Mouse (Mus musculus) T-helper 2 cell (primary cell): ENCODE measurements around the gene Anxa11.

Experiments used
- in situ Hi-C: fragments of 300-600 bp; cut with MboI, MseI; formaldehyde crosslinking; loops from one replicate; pipeline ENCODE4 v1.15.1; 2025; ENCODE audit warnings: high pct_unique_total_duplicates

The Anxa11 gene

DNA sequence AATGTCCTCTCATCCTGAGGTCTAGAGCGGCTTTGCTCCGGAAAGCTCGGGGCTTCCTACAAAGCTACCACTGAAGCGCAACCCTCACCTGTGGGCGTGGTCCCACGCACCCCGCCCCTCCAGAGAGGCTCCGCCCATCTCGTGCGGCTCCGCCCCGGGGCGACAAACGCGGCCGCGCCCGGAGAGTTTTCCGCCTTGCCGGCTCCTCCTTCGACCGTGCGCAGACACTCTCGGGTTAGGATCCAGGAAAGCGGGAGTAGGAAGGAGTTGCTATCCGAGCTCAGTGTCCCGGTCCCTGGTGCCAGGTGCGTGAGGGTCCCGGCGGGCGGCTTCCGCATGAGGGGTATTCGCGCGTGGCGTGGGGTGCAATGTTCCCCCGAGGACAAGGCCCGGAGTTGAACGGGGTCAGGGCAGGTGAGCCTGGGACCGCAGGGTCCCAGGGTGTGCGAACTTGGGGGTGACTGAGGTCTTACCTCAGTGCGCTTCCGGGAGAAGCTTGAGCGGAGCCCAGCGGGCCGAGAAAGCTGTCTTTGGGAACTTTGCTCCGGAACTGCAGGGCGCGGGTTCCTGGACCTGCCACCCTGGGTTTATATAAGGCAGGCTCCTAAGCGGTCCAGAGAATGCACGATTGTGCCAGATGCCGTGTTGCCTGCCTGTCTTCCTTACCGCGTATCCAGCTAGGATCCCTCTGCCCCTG lies at the start of gene Anxa11:
Gene Anxa11, plus strand, starts transcription at position 166 of the 697 bp plus-strand sequence.
- in situ Hi-C loops: no loop called here

DNA sequence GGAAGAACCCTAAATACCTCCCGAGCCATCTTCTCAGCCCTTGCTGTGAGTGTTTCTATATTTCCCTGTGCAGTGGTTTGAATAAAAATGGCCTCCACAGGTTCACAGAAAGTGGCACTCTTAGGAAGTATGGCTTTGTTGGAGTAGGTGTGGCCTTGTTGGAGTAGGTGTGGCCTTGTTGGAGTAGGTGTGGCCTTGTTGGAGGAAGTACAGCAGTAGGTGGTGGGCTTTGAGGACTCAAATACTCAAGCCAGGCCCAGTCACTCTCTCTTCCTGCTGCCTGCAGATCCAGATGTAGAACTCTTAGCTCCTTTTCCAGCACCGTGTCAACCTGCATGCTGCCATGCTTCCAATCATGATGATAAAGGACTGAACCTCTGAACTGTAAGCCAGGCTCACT lies 47.6 kb upstream of the Anxa11 start:
- in situ Hi-C loops: no loop called here

DNA sequence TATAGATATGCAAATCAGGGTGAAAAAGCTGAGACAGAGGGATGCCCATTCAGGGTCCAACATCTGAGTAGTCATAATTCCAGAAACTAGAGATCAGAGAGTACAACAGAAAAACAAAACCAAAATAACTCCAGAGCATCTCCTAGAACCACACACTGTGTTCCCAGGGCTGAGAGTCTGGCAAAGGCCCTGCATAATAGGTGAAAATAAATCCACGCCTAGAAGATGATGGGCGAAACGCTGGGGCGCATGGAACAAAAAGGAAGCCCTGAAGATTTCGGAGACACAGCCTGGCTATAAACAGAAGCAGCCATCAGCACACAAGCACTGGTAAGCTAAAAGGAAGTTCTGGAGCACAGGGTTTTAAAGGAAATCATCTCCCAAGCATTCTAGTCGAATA lies 46.9 kb upstream of the Anxa11 start:
- in situ Hi-C loops: no loop called here

DNA sequence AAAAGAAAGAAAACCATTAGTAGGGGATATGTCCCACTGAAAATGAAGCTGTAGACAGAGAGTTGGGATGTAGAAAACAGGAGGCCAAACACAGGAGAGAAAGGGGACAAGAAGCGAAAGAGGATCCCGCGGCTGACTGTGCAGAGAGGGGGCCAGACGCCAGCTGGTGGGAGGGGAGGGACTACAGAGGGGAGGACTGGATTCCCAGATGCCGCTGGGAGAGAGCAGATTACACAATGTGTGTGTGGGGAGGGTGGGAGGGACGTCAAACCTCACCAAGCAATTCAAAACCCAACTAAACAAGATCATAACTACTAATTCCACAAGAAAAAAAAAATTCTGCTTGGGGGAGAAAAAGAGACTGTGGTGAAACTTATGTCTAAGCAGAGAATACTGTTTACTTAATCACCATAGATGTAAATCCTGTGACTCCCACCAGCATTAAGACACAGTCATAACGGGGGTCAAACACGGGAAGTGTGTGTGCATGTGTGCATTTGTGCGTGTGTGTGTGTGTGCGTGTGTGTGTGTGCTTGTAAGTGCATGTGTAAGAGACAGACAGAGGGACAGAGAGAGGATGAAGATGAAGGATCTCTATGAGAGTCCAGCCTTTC lies 46.3 kb upstream of the Anxa11 start:
- in situ Hi-C loops: no loop called here

DNA sequence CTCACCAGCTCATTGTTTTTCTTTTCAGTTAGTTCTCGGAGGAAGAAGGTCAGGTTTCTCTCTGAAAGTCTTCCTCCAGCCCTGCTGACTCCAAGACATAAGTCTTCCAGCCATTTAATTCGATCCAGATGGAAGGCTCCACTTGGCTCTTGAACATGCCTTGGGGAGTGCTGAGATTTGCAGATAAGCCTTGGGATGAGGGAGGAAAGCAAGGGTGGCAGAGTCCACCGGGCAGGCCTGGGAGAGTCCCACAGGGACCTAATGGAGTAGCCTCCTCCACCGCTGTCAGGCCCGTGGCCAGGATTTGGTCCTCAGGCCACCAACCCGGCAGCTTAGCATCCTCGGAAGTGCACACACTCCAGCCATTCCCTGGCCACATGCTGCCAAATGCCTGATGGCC lies 45.3 kb upstream of the Anxa11 start:
- in situ Hi-C loops: no loop called here

DNA sequence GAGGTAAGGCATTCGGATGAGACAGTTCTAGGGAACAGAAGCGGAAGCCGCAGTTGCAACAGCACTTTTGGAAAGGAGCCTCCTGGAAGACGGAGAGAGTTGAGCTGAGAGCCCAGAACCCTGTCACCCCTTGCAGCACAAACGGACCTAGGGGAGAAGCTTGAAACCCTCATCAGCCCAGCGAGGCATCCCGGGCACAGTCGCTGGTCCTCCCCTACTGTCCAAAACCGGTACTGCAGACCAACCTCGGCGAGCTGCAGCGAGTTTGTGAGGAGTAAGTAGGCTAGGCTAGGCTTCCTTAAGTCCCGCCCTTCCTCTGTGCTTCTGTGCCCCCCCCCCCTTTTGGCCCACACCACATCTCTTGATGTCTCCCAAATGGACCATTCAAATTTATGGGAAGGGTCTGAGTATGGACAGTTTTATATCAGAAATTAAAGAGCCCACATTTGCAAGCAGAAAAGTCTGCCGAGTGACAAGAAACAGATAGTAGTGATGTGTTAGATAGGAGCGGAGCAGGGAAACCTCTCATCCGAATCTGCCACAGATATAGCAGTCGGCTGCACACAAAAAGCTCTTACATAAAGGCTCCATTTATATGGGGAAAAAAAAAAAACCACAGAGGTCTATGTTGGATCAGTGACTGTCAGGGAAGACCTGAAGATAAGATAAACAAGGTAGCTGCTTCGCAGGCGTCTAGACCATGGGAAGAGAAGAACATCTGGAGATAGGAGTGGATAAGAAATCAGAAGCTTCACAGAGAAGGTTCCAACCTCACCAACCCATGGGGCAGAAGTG lies 41.6 kb upstream of the Anxa11 start:
- in situ Hi-C loops: loop anchor here (25.0 kb wide), 1 partner anchor 237 kb away; the partner anchor contains the start of gene Gm9780

DNA sequence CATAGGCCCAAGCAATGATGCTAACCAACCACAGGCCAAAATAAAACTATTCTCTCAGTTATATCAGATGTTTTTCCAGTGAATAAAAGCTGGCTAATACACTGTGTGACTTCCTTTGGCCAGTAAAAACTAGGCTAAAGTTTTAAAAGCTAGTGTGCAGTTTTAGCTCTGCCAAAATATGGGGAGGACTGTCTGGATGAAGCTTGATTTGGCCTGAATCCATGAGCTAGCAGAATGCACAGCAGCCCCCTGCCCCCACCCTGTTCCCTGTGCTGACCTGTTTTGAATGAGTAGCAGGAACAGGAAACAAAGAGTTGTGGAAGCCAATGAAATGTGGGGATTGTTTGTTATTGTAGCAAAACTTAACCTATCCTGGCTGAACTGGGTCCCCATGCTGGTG lies 39.4 kb upstream of the Anxa11 start:
- in situ Hi-C loops: loop anchor here (25.0 kb wide), 1 partner anchor 235 kb away; the partner anchor contains the start of gene Gm9780

DNA sequence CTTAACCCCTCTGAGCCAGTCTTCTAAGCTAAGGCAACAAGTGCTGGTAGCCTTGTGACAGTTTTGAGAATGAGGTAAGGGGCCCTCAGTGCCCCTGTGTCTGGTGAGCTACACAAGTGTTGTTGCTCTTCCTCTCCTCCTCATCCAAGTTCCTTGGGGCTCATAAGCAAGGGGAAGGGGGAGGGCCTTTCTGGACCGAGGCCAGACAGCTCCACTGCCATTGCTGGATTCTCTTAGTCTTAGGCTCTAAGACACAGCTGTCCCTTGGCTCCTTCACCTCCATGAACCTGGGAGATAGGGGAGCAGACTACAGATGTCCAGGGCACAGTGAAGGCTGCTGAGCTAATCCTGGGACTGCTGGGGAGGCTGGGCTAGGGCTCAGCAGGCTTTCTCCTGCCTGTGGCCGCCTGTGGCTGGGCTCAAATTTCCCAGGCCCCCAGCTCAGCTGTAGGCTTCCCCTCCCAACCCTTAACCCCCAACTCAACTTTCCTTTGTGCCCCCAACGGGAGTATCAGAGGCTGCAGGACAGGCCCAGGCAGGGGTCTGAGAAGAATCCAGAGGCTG lies 38.6 kb upstream of the Anxa11 start:
- in situ Hi-C loops: loop anchor here (25.0 kb wide), 1 partner anchor 234 kb away; the partner anchor contains the start of gene Gm9780

DNA sequence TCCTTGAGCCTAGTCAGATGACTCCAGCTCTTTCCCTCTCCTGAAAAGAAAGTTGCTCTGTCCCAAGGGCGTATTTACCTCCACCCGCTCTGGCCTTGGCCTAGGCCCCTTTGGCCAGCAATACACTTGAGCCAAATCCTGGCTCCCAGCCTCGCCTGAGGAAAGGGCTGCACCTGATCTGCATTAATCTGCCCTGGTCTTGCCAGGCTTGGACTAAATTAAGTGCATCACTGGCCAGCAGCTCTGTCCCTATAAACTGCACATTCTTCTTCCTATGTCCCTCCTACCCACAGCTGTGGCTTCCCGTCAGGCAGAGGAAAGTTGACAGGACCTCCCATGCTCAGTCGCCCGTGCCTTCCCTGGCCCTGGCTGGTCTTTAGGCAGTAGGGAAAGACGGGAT lies 36.1 kb upstream of the Anxa11 start:
- in situ Hi-C loops: loop anchor here (25.0 kb wide), 1 partner anchor 231 kb away; the partner anchor contains the start of gene Gm9780

DNA sequence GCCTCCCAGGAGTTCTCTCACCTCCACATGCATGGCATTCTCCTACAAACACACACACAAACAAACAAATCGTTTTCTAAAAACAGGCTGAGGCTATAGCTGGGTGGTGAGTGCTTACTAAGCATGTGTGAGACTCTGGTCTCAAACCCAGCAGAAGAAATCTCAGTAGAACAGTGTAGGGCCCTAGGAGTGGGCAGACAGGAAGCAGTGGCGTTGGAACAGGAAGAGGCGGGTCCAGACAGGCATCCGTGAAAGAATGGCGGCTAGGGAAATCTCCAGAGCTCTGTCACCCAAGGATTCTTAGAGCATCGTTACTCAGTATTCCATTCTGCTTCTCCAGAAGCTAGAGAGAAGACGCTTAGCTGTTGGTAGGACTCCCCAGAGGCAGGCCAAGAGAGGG lies 35.4 kb upstream of the Anxa11 start:
- in situ Hi-C loops: loop anchor here (25.0 kb wide), 1 partner anchor 231 kb away; the partner anchor contains the start of gene Gm9780

DNA sequence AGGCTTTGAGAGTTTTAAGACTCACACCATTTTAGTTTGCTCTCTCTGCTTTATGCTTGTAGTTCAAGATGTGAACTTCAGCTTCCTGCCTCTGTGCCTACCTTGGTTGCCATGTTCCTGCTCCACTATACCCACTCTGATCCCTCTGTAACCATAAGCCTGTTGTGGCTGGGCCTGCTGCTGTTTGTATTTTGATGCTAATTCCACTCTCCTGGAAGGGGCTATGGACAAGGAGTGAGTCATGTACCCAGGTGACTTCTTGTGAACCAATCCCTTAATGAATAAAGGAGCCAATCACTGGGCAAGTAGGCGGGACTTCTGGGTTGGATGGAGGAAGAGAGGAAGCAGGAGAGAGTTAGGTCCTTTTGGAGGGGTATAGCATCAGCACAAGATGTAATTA lies 30.9 kb upstream of the Anxa11 start:
- in situ Hi-C loops: loop anchor here (25.0 kb wide), 1 partner anchor 226 kb away; the partner anchor contains the start of gene Gm9780

DNA sequence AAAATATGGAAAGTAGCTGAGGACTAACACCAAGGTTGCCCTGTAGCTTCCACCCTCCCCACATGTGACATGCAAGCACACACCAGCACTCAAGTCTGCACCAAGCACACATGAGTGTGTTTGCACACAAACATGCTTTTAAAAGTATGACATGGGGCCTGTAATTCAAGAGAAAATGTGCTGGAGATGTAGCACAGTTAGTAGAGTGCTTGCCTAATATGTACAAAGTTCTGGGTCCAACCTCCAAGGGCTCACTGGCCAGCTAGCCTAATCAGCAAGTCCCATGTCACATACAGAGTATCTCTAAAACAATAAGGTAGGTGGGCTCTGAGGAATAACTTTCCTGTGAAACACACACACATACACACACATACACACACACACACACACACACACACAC lies 27.8 kb upstream of the Anxa11 start:
- in situ Hi-C loops: loop anchor here (25.0 kb wide), 1 partner anchor 223 kb away; the partner anchor contains the start of gene Gm9780

DNA sequence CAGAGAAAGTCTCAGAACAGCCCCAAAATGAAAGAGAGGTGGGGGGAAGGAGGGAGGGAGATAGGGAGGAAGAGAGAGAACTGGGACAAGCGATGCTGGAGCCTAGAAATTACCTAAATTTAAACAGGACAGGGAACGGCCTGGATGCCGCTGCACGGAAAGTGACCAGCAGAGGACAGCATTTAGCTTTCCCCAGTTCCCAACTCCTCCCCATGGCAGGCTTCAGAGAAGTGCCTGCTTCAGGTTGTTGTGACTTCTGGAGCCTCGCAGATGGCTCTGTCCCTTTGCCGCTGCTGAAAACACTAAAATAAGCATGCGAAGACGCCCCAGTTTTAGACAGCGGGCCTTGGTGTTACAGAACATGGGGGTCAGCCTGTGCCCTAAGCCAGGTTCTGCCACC lies 25.5 kb upstream of the Anxa11 start:
- in situ Hi-C loops: loop anchor here (25.0 kb wide), 1 partner anchor 221 kb away; the partner anchor contains the start of gene Gm9780

DNA sequence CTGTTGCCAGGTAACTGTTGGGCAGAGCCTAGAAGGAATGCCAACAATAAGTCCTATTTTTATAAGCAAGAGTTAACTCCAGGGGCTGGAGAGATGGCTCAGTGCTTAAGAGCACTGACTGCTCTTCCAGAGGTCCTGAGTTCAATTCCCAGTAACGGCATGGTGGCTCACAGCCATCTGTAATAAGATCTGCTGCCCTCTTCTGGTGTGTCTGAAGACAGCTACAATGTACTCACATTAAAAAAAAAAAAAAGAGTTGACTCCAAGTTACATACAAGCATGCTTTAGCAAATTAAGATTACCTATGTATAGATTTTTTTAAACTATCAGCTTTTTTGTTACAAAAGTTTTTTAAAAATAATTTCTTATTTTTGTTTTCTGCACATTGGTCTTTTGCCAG lies 19.4 kb upstream of the Anxa11 start:
- in situ Hi-C loops: loop anchor here (5.0 to 25.0 kb wide), 2 partner anchors 100 to 215 kb away; partner anchors contain the start of gene Gm9780

DNA sequence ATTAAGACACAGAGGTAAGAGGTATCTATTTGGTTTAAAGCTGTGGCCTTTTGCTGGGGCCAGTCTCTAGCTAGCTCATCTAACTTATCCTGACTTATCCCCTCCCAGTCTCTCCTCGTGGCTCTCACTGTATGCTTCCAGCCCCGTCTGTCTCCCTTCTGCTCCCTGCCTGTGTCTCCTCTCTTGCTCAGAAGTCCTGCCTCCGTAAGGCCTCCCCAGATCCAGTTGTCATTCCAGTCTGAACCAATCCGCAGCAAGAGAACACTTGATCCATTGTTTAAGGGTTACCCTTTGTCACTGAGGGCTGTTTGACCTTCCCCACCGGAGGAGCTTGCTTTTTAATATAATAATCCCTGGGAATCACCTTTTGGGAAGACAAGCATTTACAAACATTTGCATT lies 17.0 kb upstream of the Anxa11 start:
- in situ Hi-C loops: loop anchor here (5.0 to 25.0 kb wide), 2 partner anchors 103 to 212 kb away; partner anchors contain the start of gene Gm9780

DNA sequence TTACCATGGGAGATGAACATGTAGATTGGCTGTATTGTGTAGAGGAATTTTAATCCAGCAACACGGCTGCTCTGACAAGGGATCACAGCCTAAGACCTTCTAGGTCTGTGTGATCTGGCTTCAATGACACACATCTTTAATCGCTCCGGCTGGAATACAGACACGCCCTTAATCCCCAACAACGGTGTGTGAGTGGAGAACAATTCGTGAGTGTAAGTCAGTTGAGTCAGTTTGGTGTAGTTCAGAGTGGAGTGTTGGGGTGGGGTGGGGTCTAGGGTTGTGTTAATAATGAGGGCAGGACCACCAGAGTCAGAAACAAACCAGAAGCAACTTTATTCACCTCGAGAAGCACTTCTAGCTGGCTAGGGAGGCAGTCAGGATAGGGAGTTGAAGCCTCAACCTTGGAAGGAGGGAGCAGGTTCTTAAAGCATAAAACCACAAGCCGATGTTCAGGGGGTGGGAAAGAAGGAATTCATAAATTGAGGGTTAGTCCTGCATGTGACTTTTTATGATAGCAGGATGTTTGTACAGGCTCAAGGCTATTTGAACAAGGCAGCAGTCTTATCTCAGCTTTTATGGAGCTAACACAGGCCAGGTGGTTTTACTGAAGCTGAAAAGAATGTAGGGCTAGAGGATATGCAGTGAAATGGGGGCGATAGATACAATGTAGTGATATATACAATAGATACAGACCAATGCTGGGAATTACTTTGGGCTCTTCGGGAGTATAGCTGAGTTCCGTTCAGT lies 15.9 kb upstream of the Anxa11 start:
- in situ Hi-C loops: no loop called here

DNA sequence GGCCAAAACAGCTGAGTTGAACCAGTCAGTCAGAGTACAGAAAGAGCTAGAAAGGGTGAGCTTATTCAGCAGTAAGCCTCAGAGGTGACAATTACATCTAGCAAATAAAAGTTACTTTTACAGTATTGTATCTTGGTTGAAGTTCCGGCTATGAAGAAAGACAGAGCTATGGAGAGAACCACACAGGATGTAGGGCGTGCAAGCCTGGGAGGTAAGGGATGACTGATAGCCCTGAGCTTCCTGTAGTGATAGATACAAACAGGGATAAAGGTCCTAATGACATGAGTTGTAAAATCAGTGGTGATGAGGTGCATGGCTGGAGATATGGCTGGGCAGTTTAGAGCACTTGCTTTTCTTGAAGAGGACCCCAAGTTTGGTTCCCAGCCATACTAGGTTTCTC lies 15.1 kb upstream of the Anxa11 start:
- in situ Hi-C loops: no loop called here

DNA sequence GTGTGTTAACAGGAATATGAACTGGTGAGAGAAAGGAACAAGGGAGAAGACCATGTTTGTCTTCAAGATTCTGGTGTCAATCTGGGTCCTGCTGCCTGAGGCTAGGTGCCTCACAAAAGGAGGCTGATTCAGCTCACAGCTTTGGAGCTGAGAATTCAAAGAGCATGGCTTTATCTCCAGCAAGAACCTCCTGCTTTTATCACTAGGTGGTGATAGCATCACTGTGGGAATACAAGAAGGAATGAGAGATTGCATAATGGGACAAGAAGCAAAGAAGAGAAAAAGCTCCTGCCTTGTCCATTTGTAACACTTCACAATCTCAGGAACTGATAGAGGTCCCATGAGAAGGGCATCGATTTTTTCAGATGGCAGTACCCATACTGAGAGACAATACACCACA lies 10.6 kb upstream of the Anxa11 start:
- in situ Hi-C loops: loop anchor here (5.0 kb wide), 1 partner anchor 41 kb away; no protein-coding TSS in a partner anchor

DNA sequence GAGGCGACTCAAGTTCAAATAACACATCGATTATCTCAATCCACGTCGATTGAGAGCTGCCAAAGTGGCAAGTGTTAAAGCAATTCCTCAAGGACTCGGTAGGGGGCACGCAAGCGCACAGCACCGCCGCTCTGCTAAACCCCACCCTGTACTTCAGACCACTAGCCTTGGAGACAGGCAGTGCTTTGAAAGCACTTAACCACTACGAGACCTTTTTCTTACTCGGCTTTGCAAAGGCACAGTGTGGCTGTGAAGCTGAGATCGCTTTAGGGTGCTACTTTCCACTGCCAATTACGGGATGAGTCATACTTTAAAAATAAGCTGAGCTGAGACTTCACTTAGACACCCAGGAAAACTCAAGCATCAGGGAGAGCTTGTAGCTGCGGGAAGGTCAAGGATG lies 9.7 kb upstream of the Anxa11 start:
- in situ Hi-C loops: loop anchor here (5.0 kb wide), 1 partner anchor 40 kb away; no protein-coding TSS in a partner anchor

DNA sequence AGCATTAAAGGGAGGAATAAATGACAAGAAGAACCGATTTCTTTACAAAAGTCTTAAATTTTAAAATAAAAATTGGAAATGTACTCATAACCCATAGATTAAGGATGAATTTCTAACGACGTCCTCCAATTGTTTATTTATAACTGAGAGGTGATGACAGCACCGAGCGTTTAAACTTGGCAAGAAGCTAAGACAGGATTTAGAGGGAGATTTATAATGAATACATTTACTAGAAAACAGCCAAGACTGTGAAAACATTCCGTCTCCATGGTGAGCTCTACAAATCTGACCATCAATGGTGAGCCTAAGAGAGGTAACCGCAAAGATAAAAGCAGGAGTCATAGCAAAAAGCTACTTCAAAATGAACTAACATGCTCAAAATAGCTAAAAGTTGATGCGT lies 3.5 kb upstream of the Anxa11 start:
- in situ Hi-C loops: no loop called here

DNA sequence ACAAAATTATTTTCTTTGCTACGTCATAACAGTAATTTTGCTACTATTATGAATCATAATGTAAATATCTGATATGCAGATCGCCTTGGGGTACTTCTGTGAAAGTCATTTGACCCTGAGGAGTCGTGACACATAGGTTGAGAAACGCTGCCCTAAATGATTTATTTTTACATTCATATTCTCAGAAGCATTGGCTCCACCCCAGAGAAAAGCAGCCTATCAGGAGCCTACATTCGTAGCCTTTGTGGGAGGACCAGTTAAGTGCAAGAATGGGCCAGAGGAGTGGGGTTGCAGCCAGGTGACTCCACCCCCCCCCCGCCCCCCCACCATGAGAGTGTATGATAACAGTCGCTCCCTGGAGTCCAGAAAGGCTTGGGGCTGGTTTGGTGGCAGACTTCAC lies 2.2 kb upstream of the Anxa11 start:
- in situ Hi-C loops: no loop called here
